Mouse (Mus musculus) ovary, postnatal 36 days (tissue): ENCODE results near the gene Rasgef1a.

ENCODE experiments used
- DNase-seq: peaks from one replicate; pipeline ENCODE4 v3.0.0; 2022; ENCODE audit warnings: low spot score, mixed read lengths

The Rasgef1a gene

GRCm38 (mm10) chr6:118010756-118011615 is at the start of gene Rasgef1a:
Gene Rasgef1a (plus strand): TSS chr6:118011438.
- no peak for DNase-seq

GRCm38 (mm10) chr6:117963201-117963600 is 48.0 kb upstream of the Rasgef1a start:
- DNase-seq = no peak

GRCm38 (mm10) chr6:117966729-117967128 is 44.5 kb upstream of the Rasgef1a start:
- no peak for DNase-seq

- DNase-seq = no peak
Observed at GRCm38 (mm10) chr6:117987173-117987572, 24.1 kb upstream of the Rasgef1a start.

GRCm38 (mm10) chr6:117989209-117989608 is 22.0 kb upstream of the Rasgef1a start:
- DNase-seq = no peak

- no peak for DNase-seq
Observed at GRCm38 (mm10) chr6:117990649-117991048, 20.6 kb upstream of the Rasgef1a start.

GRCm38 (mm10) chr6:117991297-117991696 is 19.9 kb upstream of the Rasgef1a start:
- no peak for DNase-seq

- DNase-seq = no peak
Observed at GRCm38 (mm10) chr6:117991928-117992327, 19.3 kb upstream of the Rasgef1a start.

- DNase-seq = no peak
Observed at GRCm38 (mm10) chr6:117995168-117995567, 16.1 kb upstream of the Rasgef1a start.

- DNase-seq = no peak
Observed at GRCm38 (mm10) chr6:118001272-118001671, 10.0 kb upstream of the Rasgef1a start.

- no peak for DNase-seq
Observed at GRCm38 (mm10) chr6:118007302-118007701, 3.9 kb upstream of the Rasgef1a start.

- no peak for DNase-seq
Observed at GRCm38 (mm10) chr6:118007843-118008539, 3.2 kb upstream of the Rasgef1a start.

- DNase-seq = no peak
Observed at GRCm38 (mm10) chr6:118010256-118010655, 982 bp upstream of the Rasgef1a start.

GRCm38 (mm10) chr6:118011616-118012316 is 528 bp downstream of the Rasgef1a start:
- DNase-seq = no peak

- DNase-seq = no peak
Observed at GRCm38 (mm10) chr6:118012317-118012700, 1.1 kb downstream of the Rasgef1a start.

- DNase-seq = no peak
Observed at GRCm38 (mm10) chr6:118012987-118013866, 2.0 kb downstream of the Rasgef1a start.

- no peak for DNase-seq
Observed at GRCm38 (mm10) chr6:118014881-118015280, 3.6 kb downstream of the Rasgef1a start.

- no peak for DNase-seq
Observed at GRCm38 (mm10) chr6:118015971-118016370, 4.7 kb downstream of the Rasgef1a start.

- DNase-seq = no peak
Observed at GRCm38 (mm10) chr6:118018666-118019065, 7.4 kb downstream of the Rasgef1a start.

- DNase-seq = no peak
Observed at GRCm38 (mm10) chr6:118019569-118019968, 8.3 kb downstream of the Rasgef1a start.

GRCm38 (mm10) chr6:118022898-118023635 is 11.8 kb downstream of the Rasgef1a start:
- no peak for DNase-seq
